Mouse (Mus musculus) megakaryocyte, embryonic 14.5 days (primary cell): ENCODE data around the gene Chchd5.

Source experiments
- FLI1 ChIP-seq: IDR thresholded peaks from 2 replicates; pipeline ENCODE4 v1.6.1; 2012; ENCODE audit warnings: low read length, inconsistent platforms, mixed read lengths
- GATA1 ChIP-seq: IDR thresholded peaks from 3 replicates; pipeline ENCODE4 v1.6.1; 2012; ENCODE audit warnings: mixed read lengths, low read length, inconsistent platforms, borderline replicate concordance

DNA sequence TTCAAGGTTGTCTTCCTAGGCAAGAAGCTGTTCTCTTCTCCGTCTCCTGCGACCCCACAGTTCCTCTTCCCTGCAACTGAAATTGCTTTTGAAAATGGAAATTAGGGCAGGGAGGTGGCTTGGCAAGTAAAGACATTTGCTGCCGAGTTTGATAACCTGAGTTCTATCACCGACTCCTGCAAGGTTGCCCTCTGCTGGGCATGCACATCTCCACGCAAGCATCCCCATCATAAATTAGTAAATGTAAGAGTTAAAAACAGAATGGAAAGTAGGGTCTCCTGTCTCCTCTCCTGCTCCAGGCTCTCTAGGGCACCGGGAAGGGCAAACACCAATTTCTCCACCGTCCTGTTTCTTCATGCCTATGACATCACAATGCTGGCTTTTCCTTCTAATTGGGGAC is 2.7 kb downstream of the Chchd5 start:
- no peak for TF ChIP-seq GATA1
- TF ChIP-seq FLI1, result no peak
